Mouse (Mus musculus) forelimb bud, embryonic 11.5 days (tissue): Measurements from ENCODE around the gene Otulinl.
A peak's percentile ranks its signal among the peaks of the same experiment; 100 is the strongest.

Experiments
- DNase-seq: peaks from one replicate; pipeline ENCODE4 v3.0.0-alpha.2; 2012; ENCODE audit warnings: low read depth, low spot score

The Otulinl gene

GRCm38 (mm10) chr15:27656626-27657025 is 24.8 kb downstream of the Otulinl start:
- DNase-seq, result no peak

- peak; percentile 69 for DNase-seq
Measured at GRCm38 (mm10) chr15:27655015-27655414, 26.4 kb downstream of the Otulinl start.

GRCm38 (mm10) chr15:27647686-27648085 is 33.7 kb downstream of the Otulinl start:
- DNase-seq, result peak; percentile 43

GRCm38 (mm10) chr15:27646665-27647064 is 34.7 kb downstream of the Otulinl start:
- no peak for DNase-seq

GRCm38 (mm10) chr15:27645250-27645649 is 36.1 kb downstream of the Otulinl start:
- no peak for DNase-seq

- DNase-seq, result no peak
Measured at GRCm38 (mm10) chr15:27642895-27643294, 38.5 kb downstream of the Otulinl start.

GRCm38 (mm10) chr15:27641171-27641570 is 40.2 kb downstream of the Otulinl start:
- DNase-seq, result no peak

GRCm38 (mm10) chr15:27633941-27634900 is 47.2 kb downstream of the Otulinl start:
- DNase-seq, result no peak

GRCm38 (mm10) chr15:27630601-27631383 is 50.6 kb downstream of the Otulinl start, which contains the start of gene Otulin:
Gene Otulin, minus strand, starts transcription at chr15:27630693.
- DNase-seq, result peak; percentile 97

GRCm38 (mm10) chr15:27629800-27630600 is 51.4 kb downstream of the Otulinl start:
- no peak for DNase-seq

- DNase-seq, result no peak
Measured at GRCm38 (mm10) chr15:27629046-27629445, 52.3 kb downstream of the Otulinl start.

GRCm38 (mm10) chr15:27627794-27628193 is 53.6 kb downstream of the Otulinl start:
- no peak for DNase-seq

GRCm38 (mm10) chr15:27626314-27626713 is 55.1 kb downstream of the Otulinl start:
- no peak for DNase-seq

- no peak for DNase-seq
Measured at GRCm38 (mm10) chr15:27625890-27626255, 55.5 kb downstream of the Otulinl start.

GRCm38 (mm10) chr15:27625014-27625889 is 56.1 kb downstream of the Otulinl start:
- DNase-seq, result no peak

GRCm38 (mm10) chr15:27623286-27623685 is 58.1 kb downstream of the Otulinl start:
- no peak for DNase-seq

- DNase-seq, result no peak
Measured at GRCm38 (mm10) chr15:27620475-27621185, 60.7 kb downstream of the Otulinl start.

GRCm38 (mm10) chr15:27619683-27620082 is 61.7 kb downstream of the Otulinl start:
- DNase-seq, result no peak

GRCm38 (mm10) chr15:27618778-27619533 is 62.4 kb downstream of the Otulinl start:
- DNase-seq, result no peak
